Mouse (Mus musculus) lung, adult 2 months (tissue): ENCODE measurements at regions not wholly inside any gene's neighbourhood (a gene's known extent, or its start where the extent isn't known, plus 50 kb on each side); places are given as distances from the start of the nearest gene placed in this dataset.
"Not testable (repeated sequence)": the region's sequence is repeated elsewhere in the genome, so short reads cannot be mapped to it uniquely, and the experiment has no call there.

Experiments used
- DNase-seq: peaks from one replicate; pipeline ENCODE4 v3.0.0; 2022
- H3K4me1 ChIP-seq: fragments of 200-500 bp; 2 replicates; pipeline ENCODE4 v1.6.1; 2011; ENCODE audit warnings: low read length; ENCODE audit not compliant: control insufficient read depth, insufficient read depth
- H3K4me3 ChIP-seq: fragments of 200-500 bp; replicated peaks from 2 replicates; pipeline ENCODE3; 2011; ENCODE audit warnings: low read depth, mild to moderate bottlenecking, control low read depth, low read length; ENCODE audit errors: extremely low read depth
- CTCF ChIP-seq: fragments of 200-500 bp; IDR thresholded peaks from 2 replicates; pipeline ENCODE4 v1.5.1; 2011; ENCODE audit warnings: mild to moderate bottlenecking, low read length, control low read depth; ENCODE audit not compliant: insufficient read depth
- POLR2A ChIP-seq: fragments of 200-500 bp; IDR thresholded peaks from 2 replicates; pipeline ENCODE4 v1.6.1; 2011; ENCODE audit warnings: low read depth, mild to moderate bottlenecking, control low read depth, low read length, borderline replicate concordance; ENCODE audit errors: extremely low read depth
- WGBS: fragments of 180-500 bp; shearing (Covaris S2); methylation state at CpG from one replicate; pipeline ENCODE4 v1.1.7; 2018; 5-methylcytosine and 5-hydroxymethylcytosine counted together

DNA sequence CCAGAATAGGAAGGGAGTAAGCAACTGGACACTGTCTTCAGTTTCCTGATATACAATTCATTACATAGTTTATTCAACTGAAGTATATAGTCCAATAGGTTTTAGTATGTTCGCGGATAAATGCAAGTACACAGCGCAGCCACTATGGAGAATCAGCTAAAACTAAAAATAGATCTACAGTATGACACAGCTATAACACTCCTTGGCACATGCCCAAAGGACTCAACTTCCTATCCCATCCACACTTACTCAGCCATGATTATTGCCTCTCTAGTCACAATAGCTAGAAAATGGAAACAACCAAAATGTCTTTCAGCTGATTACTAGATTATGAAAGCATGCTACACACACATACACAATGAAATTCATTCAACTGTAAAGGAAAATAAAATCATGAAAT is 130.0 kb upstream of the Cdk6 start:
- TF ChIP-seq POLR2A, result no peak
- TF ChIP-seq CTCF, result no peak
- WGBS, result 90% methylated on average over 3 of the region's 3 CpGs
- no peaks in the 10 kb centered on the region for H3K4me1 ChIP-seq
- DNase-seq, result no peak
- H3K4me3 ChIP-seq, result no peak overlapping the region

DNA sequence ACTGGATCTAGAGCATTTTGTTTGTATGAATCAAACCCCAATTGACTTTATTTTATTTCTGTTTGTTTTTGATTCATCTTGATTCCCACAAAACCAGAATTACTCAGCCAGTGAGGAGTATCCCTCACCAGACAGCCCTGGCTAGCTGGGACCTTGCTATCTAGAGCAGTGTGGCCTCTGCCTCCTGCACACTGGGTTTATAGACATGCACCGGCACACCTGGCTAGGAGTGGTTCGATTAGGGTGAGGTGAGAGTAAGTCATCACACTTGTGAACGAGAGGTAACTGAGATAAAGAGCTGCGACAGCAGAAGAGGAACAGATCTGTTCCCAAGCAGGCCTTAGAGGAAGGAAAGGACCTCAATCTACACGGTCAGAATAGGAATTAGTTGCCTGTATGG is 125.2 kb upstream of the Cdk6 start:
- Histone ChIP-seq H3K4me3 (no peak overlapping the region), H3K4me1 (no peaks in the 10 kb centered on the region)
- WGBS, result 48% methylated on average over 5 of the region's 5 CpGs
- DNase-seq, result no peak
- TF ChIP-seq POLR2A, result no peak
- TF ChIP-seq CTCF, result no peak

DNA sequence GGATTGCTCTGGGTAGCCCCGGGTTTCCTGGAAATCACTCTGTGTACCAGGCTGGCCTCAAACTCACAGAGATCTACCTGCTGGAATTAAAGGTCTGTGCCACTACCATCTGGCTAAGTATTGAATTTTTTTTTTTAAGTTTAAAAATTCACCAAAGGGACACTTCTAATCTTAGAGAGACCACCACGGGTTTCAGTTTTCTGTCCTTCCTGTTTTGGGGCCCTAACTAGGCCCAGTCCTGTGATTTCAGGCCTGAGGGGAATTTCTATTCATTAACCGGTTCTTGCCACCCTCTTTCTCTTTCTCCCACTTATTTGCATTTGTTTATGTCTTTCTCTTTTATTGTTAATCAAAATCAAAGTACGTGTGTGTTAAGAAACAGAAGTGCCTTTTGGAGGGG is 122.1 kb upstream of the Cdk6 start:
- 56% methylated on average over 4 of the region's 4 CpGs for WGBS
- TF ChIP-seq CTCF (no peak), POLR2A (no peak)
- DNase-seq, result no peak
- Histone ChIP-seq H3K4me3 (no peak overlapping the region), H3K4me1 (no peaks in the 10 kb centered on the region)

DNA sequence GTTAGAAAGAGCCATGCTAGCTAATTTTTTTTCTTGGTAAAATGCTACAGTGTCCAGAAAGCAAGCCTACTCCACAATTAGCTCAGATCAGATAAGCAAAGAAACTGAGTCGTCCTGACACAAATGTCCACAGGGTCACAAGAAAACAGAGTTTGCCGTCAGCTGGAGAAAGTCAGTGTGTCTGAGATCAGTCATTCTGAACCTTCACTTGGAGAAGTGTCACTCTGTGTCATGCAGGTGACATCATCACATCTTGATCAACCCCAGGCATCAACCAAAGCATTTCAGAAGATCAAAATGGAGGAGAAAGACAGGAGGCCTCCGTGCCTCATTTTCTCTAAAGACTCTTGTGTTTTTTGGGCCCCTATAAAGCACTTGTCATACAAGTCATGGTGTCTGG is 121.5 kb upstream of the Cdk6 start:
- no peaks in the 10 kb centered on the region for H3K4me1 ChIP-seq
- 72% methylated on average over 3 of the region's 3 CpGs for WGBS

DNA sequence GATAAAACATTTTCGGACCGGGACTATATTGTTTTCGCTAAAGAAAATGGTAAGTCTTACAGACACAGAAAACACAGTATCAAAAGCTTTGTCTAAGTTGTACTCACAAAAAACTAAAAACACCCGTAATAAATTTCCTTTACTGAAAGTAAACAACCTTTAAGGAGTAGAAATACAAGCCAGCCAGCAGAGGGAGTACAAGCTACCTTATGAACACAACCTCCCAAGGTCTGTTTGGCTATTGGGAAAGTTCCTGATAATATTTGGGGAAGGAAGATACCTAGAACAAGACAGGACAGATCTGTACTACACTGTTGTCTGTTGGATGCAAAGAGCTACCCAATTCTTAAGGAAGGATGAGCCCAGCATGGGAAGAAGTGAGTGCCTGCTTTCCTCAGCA is 117.5 kb upstream of the Cdk6 start:
- DNase-seq, H3K4me3 ChIP-seq, H3K4me1 ChIP-seq: not testable (repeated sequence)
- 59% methylated on average over 4 of the region's 4 CpGs for WGBS

More for the DNA sequence above, 121.5 kb upstream of the Cdk6 start:
- no peak for DNase-seq
- no peak overlapping the region for H3K4me3 ChIP-seq
- TF ChIP-seq POLR2A (no peak), CTCF (no peak)

DNA sequence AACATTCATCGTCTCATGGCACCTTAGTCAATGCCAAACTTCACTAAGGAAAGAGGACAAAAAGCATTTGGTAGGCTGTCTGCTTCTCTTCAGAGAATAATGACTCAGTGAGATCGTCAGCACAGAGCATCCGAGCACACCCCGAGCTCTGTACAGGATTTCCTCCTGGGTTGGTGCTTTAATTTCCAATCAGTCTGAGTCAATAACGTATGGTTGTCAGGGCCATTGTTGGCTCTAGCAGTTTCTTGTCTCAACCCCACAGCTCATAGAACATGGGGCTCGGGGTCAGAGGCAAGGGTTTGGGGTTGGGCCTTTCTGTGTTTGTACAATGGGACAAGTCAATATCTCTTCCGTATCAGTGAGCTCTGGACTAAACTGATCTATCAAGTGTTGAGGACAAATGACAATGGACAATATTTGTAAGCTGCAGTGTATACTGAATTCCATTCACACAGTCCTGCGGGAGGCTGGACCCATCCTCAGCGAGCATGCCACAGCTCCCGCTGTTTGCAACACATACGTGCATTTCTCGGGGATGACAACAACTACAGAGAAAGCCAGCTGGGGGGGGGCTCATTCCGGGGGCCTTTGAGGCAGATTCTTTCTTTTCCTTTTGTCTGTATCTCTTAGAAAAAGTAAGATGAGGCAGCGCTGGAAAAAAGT is 116.8 kb upstream of the Cdk6 start:
- 72% methylated on average over 14 of the region's 14 CpGs for WGBS
- not testable (repeated sequence) for H3K4me1 ChIP-seq, H3K4me3 ChIP-seq, DNase-seq

DNA sequence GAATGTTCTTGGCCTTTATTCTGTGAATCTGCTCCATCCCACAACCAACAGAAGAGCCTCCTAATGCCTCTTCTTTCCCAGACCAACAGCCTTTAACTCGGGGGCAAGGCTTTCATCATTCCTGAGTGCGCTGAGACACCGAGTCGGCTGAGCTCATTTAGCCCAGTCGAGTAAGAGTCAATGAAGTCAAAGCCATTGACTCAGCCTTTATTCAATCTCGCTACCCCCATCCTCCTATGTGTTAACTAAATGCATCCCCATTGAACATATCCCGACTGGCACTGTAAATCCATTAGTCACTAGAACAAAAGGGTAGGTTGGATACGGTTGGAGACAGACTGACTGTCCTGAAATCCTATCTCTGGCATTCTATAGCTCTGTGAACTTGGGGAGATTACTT is 115.9 kb upstream of the Cdk6 start:
- not testable (repeated sequence) for H3K4me3 ChIP-seq, H3K4me1 ChIP-seq, DNase-seq
- 85% methylated on average over 8 of the region's 8 CpGs for WGBS

DNA sequence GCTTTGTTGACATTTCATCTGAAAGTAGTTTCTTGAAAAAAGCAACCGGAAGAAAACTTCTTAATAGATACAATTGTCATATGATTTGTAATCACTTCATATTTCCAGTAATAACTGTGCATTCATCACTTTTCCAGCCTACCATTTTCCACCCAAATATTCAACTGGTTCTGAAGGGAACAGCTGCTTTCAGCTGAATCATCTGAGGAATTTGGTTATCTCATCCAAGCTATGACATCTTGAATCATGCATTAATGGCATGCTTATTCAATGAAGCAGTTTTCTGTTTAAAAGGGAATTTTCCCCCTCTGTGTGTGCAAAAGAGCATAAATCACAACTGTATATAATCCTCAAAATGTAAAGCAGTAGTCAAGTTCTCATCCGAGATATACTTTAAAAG is 97.2 kb upstream of the Cdk6 start:
- WGBS, result 67% methylated on average over 2 of the region's 2 CpGs
- H3K4me3 ChIP-seq, H3K4me1 ChIP-seq, DNase-seq: not testable (repeated sequence)

DNA sequence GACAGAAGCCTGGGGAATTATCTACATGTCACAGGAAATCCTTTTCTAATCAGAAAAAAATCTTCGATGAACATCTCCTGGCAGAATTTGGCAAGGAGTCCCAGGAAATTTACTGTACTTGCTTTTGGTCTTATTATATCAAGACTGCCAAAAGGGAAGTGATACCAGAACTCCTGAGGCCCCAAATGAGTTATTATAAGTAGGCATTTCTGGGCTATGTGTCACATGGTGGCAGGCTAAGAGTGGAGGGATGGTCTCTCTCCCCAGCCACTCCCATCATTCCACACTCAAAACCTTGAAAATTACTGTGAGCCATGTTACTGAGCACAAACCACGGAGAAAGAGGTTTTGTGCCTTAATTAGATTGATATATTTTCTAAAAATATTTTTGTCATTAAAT is 94.0 kb upstream of the Cdk6 start:
- no peak for DNase-seq
- TF ChIP-seq CTCF (no peak), POLR2A (no peak)
- peaks cover 2% of the 10 kb centered on the region; the same call in 1 of the 2 replicates for H3K4me1 ChIP-seq
- H3K4me3 ChIP-seq, result no peak overlapping the region
- WGBS, result 29% methylated on average over 2 of the region's 2 CpGs

DNA sequence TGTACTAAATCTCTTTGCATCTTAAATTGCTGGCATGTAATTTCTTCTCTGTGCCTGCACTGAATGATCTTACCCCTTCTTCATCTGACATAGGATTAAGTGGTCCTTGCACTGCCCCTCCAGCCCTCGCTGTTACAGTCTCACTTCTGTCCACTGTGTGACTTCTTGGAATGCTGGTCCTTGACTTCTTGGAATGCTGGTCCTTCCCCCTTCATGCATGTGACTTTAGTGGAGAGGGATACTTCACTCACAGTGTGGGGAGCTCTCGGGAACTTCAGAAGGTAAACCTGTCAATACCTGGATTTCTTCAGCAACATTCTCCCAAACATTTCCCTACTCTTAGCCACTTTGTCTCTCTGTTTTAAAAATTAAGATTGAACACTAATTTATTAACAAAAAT is 91.0 kb upstream of the Cdk6 start:
- H3K4me3 ChIP-seq, result no peak overlapping the region
- 61% methylated on average over 2 of the region's 2 CpGs for WGBS
- no peak for DNase-seq
- H3K4me1 ChIP-seq, result peaks cover 2% of the 10 kb centered on the region; the same call in 1 of the 2 replicates
- TF ChIP-seq POLR2A (no peak), CTCF (no peak)

DNA sequence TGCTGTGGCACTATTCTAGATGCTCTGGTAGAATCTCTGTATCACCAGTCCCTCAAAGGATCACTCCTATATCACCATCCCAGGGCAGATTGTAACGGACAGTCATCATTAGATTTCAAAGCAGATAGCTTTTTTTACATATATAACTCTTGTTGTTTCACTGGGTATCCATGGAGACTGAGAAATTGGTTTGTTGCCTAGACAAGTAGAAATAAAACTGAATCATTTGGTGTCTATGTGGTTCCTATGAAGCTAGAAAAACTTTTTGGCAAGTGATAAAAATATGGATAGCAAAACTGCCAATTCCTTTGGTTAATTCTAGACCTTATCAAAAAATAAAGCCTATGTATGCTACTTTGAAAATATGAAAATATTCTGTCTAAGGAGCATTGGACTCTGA is 81.0 kb upstream of the Cdk6 start:
- WGBS, result 59% methylated on average over 1 of the region's 1 CpGs
- no peak overlapping the region for H3K4me3 ChIP-seq
- no peaks in the 10 kb centered on the region for H3K4me1 ChIP-seq
- TF ChIP-seq POLR2A, result no peak
- TF ChIP-seq CTCF, result no peak
- no peak for DNase-seq

DNA sequence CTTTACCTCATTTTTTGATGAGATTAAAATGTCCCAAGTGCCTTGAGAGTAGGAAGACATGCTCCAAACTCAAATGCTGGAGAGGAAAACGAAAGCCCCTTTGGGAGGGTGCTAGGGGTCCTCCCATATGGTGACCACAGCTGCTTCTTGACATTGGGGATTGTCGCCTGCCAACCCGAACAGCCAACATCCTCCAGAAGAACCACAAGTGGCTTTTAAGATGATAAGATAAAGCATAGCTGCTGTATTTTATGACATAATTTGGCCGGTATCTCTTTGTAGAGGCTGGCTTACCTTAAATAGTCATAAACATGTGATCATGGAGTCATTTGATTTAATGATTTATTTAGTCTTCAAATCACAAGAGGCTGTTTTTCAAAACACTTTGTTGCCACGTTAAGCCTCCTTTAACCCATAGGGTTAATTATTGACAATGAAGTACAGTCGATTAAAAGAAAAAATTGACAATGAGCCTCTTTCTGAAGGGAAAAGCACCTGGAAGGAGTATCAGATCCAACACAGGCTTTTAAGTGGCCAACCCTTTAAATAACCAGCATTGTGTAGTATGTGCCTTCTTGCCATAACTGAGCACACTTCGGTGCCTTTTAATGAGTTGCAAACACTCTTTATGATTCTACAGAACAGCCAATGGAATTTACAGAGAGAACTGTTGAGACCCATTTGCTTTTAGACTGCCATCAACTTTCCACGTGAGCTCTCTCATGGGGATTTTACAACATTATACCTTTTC is 76.1 kb upstream of the Cdk6 start:
- not testable (repeated sequence) for H3K4me3 ChIP-seq, H3K4me1 ChIP-seq, DNase-seq
- WGBS, result 56% methylated on average over 8 of the region's 8 CpGs
